Mouse (Mus musculus): ENCODE data around the gene Sart3.

GRCm38 (mm10) chr5:113772450-113772895, at the start of gene Sart3, which contains the start of gene Iscu:
- peak; percentile 82 for TF ChIP-seq POLR2A (IDR thresholded peaks at IDR 0.05; ENCODE audit: borderline replicate concordance, extremely low read depth, insufficient read depth, insufficient read length, poor library complexity, severe bottlenecking)
- TF ChIP-seq CTCF (IDR thresholded peaks at IDR 0.05; ENCODE audit: borderline replicate concordance, extremely low read depth, insufficient read depth, insufficient read length): no peak

All from brain, embryonic 14.5 days (tissue).